Mouse (Mus musculus) frontal cortex, postnatal 14 days (tissue): ENCODE results near the gene Gm49366.
A peak's percentile ranks its signal among the peaks of the same experiment; 100 is the strongest.
"Not testable (repeated sequence)": the region's sequence is repeated elsewhere in the genome, so short reads cannot be mapped to it uniquely, and the experiment has no call there.

Source experiments
- DNase-seq, 2 experiments: peaks; one replicate each; pipeline ENCODE4 v3.0.0; 2022; ENCODE audit warnings: low spot score in 2 of 2

Gene Gm49366

GRCm38 (mm10) chr12:84032854-84033253 is 5.9 kb upstream of the Gm49366 start:
- DNase-seq = no peak

DNA sequence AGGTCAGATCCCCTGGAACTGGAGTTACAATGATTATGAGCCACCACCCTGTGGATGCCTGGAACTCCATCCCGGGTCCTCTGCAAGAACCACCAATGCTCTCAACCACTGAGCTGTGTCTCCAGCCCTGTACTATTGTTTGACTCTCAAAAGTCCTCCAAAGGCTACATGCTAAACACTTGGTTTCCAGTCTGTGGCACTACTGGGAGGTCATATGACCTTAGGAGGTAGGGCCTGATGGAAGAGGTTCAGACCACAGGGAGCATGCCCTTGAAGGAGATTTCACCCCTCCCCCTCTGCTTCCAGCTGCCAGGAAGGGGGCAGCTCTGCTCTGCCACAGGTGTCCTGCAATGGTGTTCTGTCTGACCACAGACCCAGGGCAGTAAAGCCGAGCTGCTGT is 5.4 kb upstream of the Gm49366 start:
- not testable (repeated sequence) for DNase-seq

DNA sequence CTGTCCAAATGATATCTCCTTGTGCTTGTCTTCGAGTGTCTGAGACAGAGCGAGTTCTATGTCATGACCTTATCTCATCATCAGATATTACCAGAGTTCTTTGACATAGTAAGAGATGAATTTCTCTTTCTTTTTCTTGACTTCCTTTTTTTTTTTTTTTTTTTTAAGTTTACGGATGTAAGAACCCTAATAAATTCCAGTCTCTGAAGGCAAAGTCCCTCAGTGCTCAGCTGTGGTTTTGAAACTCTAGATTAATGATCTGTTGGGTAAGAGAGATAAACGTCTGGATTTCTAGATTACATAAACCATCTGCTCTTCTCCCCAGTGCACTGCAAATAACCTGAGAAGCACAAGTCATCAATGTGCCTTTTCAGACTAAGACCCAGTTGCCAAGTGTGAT is 4.6 kb upstream of the Gm49366 start:
- no peak for DNase-seq

DNA sequence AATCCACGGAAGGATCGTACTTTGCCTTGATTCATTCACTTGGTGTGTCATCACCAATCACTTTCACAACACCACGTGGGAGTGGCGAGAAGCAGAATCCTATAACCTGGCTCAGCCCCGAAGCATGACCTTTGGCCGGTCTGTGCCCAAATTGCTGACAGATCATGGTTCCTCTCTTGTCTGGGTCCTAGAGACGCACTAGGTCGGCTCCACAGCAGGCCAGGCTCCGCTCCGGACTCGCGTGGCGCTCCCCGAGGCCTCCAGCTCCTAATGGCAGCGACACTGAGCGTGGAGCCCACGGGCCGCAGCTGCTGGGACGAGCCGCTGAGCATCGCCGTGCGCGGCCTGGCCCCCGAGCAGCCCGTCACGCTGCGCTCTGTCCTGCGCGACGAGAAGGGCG is 494 bp upstream of the Gm49366 start, which contains the start of gene Acot4:
Gene Acot4 (plus strand): TSS at position 139 of the 400 bp plus-strand sequence.
- DNase-seq = peak in 1 of 2 experiments; percentile 11

GRCm38 (mm10) chr12:84042248-84042647 is 3.5 kb downstream of the Gm49366 start:
- no peak for DNase-seq

GRCm38 (mm10) chr12:84044045-84044444 is 5.3 kb downstream of the Gm49366 start:
- DNase-seq = no peak

- no peak for DNase-seq
Measured at GRCm38 (mm10) chr12:84046906-84047305, 8.2 kb downstream of the Gm49366 start.

- DNase-seq = not testable (repeated sequence)
Measured at GRCm38 (mm10) chr12:84050744-84051143, 12.0 kb downstream of the Gm49366 start.

- DNase-seq = no peak
Measured at GRCm38 (mm10) chr12:84051937-84052474, 13.3 kb downstream of the Gm49366 start, which contains the start of gene Acot3. TSS of gene Acot3 (plus strand) at chr12:84052144.

DNA sequence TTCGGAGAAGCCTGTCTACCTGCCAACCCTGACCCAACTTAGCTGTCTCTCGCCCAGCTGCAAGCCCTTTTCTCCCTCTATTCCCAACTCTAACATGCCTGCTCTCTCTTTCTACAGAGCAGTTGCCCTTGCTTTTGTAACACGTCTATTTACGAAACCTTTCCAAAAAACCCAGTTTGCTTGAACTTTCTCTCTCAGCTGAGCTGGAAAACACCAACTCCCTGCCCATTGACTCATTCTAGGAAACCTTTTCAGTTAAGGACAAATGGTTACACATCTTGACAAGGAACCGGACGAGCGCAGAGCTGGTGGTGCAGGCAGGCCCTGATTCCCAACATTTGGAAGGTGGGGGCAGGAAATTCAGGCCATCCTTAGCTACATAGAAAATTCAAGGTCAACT is 13.9 kb downstream of the Gm49366 start:
- DNase-seq = no peak

- no peak for DNase-seq
Measured at GRCm38 (mm10) chr12:84053173-84053572, 14.4 kb downstream of the Gm49366 start.

- DNase-seq = peak in 1 of 2 experiments; percentile 10
Measured at GRCm38 (mm10) chr12:84053679-84054391, 15.1 kb downstream of the Gm49366 start.

DNA sequence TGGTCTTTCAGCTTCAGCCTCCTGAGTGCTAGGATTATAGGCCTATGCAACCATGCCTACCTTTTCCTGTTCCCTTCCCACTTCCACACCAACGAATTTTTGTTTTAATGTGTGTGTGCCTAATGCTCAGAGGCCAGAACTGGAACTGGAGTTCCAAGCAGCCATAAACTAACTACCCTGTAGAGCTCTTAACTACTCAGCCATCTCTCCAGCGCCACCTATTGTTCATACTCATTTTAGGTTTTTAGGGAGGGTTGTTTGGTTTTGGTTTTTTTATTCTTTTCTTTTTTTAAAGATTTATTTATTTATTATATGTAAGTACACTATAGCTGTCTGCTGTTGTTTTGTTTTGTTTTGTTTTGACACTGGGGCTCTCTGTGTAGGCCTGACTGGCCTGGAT is 22.2 kb downstream of the Gm49366 start:
- DNase-seq = no peak

- no peak for DNase-seq
Measured at GRCm38 (mm10) chr12:84062336-84062735, 23.6 kb downstream of the Gm49366 start.

GRCm38 (mm10) chr12:84063228-84063627 is 24.5 kb downstream of the Gm49366 start:
- no peak for DNase-seq

DNA sequence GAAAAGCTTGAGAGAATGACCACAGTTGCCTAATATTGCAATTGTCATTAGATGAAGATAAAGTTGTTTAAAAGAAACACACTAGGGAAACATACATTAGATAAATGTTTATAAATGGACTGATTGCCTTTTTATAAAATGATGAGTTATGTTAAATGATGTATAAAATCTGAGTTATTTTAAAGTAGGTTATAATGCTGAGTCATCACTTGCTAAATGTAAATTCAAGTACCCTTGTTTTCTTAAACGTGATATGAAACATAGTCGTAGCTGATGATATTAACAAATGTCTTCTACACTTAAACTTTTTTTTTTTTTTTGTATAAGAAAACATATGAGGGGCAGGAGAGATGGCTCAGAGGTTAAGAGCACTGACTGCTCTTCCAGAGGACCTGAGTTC is 25.1 kb downstream of the Gm49366 start:
- no peak for DNase-seq

DNA sequence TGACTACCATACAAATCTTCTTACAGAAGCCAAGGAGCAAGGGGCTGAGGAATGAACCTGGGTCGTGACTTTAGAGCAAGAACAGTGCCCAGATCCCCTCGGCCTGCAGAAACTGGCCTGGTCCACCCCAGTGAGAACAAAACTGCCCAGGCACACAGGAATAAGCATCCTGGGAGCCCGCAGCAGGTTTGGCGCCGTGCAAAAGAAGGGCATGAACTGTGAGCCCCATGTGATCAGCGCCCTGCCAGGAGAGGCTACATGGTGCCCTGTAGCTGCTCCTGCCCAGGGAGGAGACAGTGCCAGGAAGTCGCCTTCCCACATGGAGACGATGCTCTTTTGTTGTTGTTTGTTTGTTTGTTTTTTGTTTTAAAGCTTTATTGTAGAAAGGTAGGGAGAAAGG is 25.9 kb downstream of the Gm49366 start:
- DNase-seq = no peak

DNA sequence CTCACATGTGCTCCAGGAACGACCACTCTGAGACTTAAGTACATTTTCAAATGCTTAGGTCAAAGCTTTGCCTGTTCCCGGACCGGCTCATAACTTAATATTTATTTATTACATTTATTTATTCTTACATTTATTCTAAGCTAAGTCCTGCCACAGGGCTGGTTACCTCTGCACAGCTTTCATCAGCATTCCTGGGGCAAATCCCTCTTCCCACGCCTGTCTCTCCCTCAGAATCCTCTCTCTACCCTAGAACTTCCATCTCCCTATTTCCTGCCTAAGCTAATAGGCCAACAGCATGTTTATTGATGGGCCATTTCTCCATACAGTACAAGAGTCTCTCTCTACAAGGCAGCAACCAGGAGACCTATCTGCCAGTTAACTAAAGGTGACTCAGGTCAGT is 29.0 kb downstream of the Gm49366 start:
- no peak for DNase-seq

DNA sequence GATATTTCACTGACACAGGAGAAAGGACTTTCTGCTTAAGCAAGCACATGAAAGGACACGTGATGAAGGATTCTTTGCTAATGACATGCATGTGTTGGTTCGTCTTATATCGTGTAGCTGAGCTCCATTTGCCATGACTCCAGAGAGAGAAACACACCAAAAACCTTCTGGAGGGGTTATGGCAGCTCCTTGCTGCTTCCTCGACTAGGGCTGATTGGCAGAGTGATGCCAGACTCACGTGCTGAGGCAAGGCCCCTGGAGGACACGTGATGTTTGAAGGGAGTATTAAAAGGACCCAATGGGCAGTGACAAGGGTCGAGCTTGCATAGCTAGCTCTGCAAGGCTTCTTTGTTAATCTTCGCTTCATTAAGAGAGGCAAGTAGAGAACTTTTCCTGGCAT is 29.6 kb downstream of the Gm49366 start:
- no peak for DNase-seq

GRCm38 (mm10) chr12:84068986-84069385 is 30.3 kb downstream of the Gm49366 start, which contains the start of gene Acot5:
TSS of gene Acot5 (plus strand) at chr12:84069325.
- no peak for DNase-seq

GRCm38 (mm10) chr12:84069582-84069981 is 30.8 kb downstream of the Gm49366 start:
- peak; percentile 17 to 29 for DNase-seq

DNA sequence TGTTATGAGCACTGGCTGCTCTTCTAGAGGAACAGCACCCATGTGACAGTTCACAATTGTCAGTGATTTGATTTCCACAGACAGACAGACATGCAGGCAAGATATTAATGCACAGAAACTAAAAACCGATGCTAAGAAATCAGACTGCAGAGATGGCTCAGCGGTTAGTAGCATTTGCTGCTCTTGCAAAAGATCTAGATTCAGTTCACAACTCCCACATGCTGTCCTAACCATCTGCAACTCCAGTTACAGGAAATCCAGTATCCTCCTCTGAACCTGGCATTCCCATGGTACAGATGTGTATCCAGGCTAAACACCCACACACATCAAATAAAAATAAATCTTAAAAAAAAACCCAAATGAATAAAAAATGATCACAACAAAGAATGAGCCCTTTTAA is 33.0 kb downstream of the Gm49366 start:
- no peak for DNase-seq

DNA sequence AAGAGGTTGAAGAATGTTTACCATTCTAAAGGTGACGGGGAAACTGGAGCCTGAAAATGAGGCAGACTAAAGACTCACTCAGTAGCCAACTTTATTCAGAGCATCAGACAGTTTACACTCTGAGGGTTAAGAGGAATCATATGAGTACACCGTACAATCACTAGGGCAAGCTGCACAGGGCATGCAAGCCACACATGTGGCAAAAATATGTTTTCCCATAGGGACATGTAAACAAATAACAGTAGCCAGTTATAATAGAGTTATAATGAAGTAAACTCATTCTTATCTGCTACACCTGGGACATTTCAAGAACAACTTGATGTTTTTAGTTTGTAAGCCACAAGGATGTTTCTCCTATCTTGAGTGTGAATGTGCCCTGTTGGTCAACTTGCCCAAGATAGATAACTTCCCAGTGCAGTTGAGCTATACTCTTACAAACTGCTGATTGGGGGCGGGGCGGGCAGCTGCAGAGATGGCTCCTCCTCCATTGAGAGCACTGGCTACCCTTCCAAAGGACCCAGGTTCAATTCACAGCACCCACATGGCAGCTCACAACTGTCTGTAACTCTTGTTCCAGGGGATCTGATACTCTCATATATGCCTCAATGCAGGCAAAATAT is 38.7 kb downstream of the Gm49366 start:
- DNase-seq = no peak
